Mouse (Mus musculus): ENCODE measurements around the gene Lonp1. TPM values are rescaled to one million over a fixed set of nuclear protein-coding genes. Genes with fewer than 3 reads are reported as not detected.

The Lonp1 gene
- polyA plus RNA-seq, 1 experiment from 2014 or later, result 59.0 TPM

DNA sequence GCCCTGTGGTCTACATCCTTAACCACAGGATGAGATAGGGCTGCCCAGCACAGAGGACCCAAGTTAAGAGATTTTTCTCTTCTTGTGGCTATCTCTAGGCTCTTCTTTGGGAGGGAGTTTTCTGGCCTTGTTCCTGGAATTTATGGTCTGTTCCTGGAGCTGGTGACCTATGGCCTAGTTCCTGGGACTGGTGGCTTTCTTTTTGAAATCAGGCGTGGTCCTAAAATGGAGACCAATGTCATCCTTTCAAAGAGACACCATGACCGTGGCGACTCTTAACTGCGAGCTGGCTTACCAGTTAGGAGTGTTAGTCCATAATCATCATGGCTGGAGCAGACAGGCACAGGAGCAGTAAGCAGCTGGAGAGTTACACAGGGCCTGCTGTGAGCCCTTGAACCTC, 39.7 kb upstream of the Lonp1 start:
- no peak for ATAC-seq (ENCODE audit: insufficient number of reproducible peaks, insufficient read depth, low FRiP score, low read depth)
- peaks cover 8% of the 10 kb centered on the region; the same call in 1 of the 2 replicates for H3K27me3 ChIP-seq (ENCODE audit: control insufficient read depth, insufficient read depth, low read length)
- peaks cover 9 to 11% of the 10 kb centered on the region in 2 experiments; a peak in 3 of 4 replicates for H3K4me1 ChIP-seq (ENCODE audit: control insufficient read depth in 2 of 2, insufficient read depth in 2 of 2, low read length in 2 of 2)
- H3K4me3 ChIP-seq (ENCODE audit: control insufficient read depth in 1 of 2, insufficient read depth in 1 of 2, low read depth in 1 of 2, low read length in 2 of 2), result no peak overlapping the region
- no peak overlapping the region for H3K27ac ChIP-seq (replicated peaks in 1 of 2; ENCODE audit: control insufficient read depth in 1 of 2, insufficient read depth in 1 of 2, low read depth in 2 of 2, low read length in 2 of 2)
- H3K4me2 ChIP-seq (ENCODE audit: low read length), result no peak overlapping the region
- no peak overlapping the region for H3K9ac ChIP-seq (ENCODE audit: low read length)
- 87% methylated on average over 4 of the region's 4 CpGs for WGBS
- no peaks in the 10 kb centered on the region for H3K9me3 ChIP-seq (ENCODE audit: control insufficient read depth, low read length)
- H3K36me3 ChIP-seq (ENCODE audit: control insufficient read depth, insufficient read depth, low read length), result no peaks in the 10 kb centered on the region

DNA sequence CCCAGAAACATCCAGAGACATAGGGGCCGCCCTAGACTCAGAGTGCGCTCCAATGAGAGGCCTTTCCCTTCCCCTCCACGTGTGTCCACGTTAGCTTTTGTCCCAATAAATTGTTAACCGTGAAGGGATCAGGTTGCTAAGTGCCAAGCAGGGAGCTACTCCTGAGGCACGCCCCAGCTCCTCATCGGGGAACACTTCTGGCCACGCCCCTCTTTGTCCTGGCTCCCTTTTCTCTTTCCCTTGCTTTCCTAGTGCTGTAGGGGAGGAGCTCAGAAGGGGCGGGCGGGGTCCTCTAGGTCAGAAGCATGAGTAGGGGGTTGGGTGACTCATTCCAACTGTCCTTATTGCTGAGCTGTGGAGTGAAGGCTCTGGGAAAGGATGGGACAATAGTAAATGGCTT, 37.6 kb upstream of the Lonp1 start:
- ATAC-seq (ENCODE audit: insufficient number of reproducible peaks, insufficient read depth, low FRiP score, low read depth), result 0 out of 2 replicates have a peak, but pooled peaks have one; percentile 14
- WGBS, result 4% methylated on average over 10 of the region's 10 CpGs
- H3K4me3 ChIP-seq (ENCODE audit: control insufficient read depth in 1 of 2, insufficient read depth in 1 of 2, low read depth in 1 of 2, low read length in 2 of 2), result no peak overlapping the region; a peak in 1 of 4 replicates

GRCm38 (mm10) chr17:56663659-56664058, 37.0 kb upstream of the Lonp1 start:
- Histone ChIP-seq H3K36me3 (ENCODE audit: control insufficient read depth, insufficient read depth, low read length) (no peaks in the 10 kb centered on the region), H3K4me1 (ENCODE audit: control insufficient read depth in 2 of 2, insufficient read depth in 2 of 2, low read length in 2 of 2) (peaks cover 9 to 11% of the 10 kb centered on the region in 2 experiments; a peak in 3 of 4 replicates), H3K27ac (replicated peaks in 1 of 2; ENCODE audit: control insufficient read depth in 1 of 2, insufficient read depth in 1 of 2, low read depth in 2 of 2, low read length in 2 of 2) (no peak overlapping the region), H3K4me3 (ENCODE audit: control insufficient read depth in 1 of 2, insufficient read depth in 1 of 2, low read depth in 1 of 2, low read length in 2 of 2) (no peak overlapping the region), H3K27me3 (ENCODE audit: control insufficient read depth, insufficient read depth, low read length) (peaks cover 8% of the 10 kb centered on the region; the same call in 1 of the 2 replicates), H3K4me2 (ENCODE audit: low read length) (peak overlapping the region; percentile 49; the same call in 1 of the 2 replicates), H3K9ac (ENCODE audit: low read length) (peak overlapping the region; percentile 27; the same call in 1 of the 2 replicates), H3K9me3 (ENCODE audit: control insufficient read depth, low read length) (no peaks in the 10 kb centered on the region)
- ATAC-seq (ENCODE audit: insufficient number of reproducible peaks, insufficient read depth, low FRiP score, low read depth), result no peak
- WGBS, result 44% methylated on average over 3 of the region's 3 CpGs

More for the DNA sequence above, 37.6 kb upstream of the Lonp1 start:
- peaks cover 8% of the 10 kb centered on the region; the same call in 1 of the 2 replicates for H3K27me3 ChIP-seq (ENCODE audit: control insufficient read depth, insufficient read depth, low read length)
- H3K9ac ChIP-seq (ENCODE audit: low read length), result no peak overlapping the region
- peak overlapping the region; percentile 49 for H3K4me2 ChIP-seq (ENCODE audit: low read length)
- H3K9me3 ChIP-seq (ENCODE audit: control insufficient read depth, low read length), result no peaks in the 10 kb centered on the region
- H3K36me3 ChIP-seq (ENCODE audit: control insufficient read depth, insufficient read depth, low read length), result no peaks in the 10 kb centered on the region
- no peak overlapping the region for H3K27ac ChIP-seq (replicated peaks in 1 of 2; ENCODE audit: control insufficient read depth in 1 of 2, insufficient read depth in 1 of 2, low read depth in 2 of 2, low read length in 2 of 2)
- peaks cover 9 to 11% of the 10 kb centered on the region in 2 experiments; a peak in 3 of 4 replicates for H3K4me1 ChIP-seq (ENCODE audit: control insufficient read depth in 2 of 2, insufficient read depth in 2 of 2, low read length in 2 of 2)

DNA sequence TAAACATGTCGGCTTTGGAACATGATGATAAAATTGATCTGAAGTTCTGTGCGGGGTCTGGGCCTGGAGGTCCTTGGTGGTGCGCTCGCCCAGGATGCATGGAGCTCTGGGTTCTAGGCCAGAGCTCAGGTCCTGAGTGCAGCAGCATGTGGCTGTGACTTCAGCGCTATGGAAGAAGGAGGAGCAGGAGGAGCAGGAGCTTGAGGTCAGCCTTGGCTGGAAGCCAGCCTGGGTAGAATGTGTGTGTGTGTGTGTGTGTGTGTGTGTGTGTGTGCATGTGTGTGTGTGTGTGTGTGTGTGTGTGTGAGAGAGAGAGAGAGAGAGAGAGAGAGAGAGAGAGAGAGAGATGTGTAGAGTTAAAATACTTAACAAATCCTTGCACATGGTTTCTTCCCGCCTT, 29.5 kb upstream of the Lonp1 start:
- no peak overlapping the region for H3K27ac ChIP-seq (replicated peaks in 1 of 2; ENCODE audit: control insufficient read depth in 1 of 2, insufficient read depth in 1 of 2, low read depth in 2 of 2, low read length in 2 of 2)
- WGBS, result 79% methylated on average over 6 of the region's 6 CpGs

GRCm38 (mm10) chr17:56655311-56655710, 28.6 kb upstream of the Lonp1 start:
- ATAC-seq (ENCODE audit: insufficient number of reproducible peaks, insufficient read depth, low FRiP score, low read depth), result no peak
- no peak overlapping the region for H3K27ac ChIP-seq (replicated peaks in 1 of 2; ENCODE audit: control insufficient read depth in 1 of 2, insufficient read depth in 1 of 2, low read depth in 2 of 2, low read length in 2 of 2)
- no peaks in the 10 kb centered on the region for H3K4me1 ChIP-seq (ENCODE audit: control insufficient read depth in 2 of 2, insufficient read depth in 2 of 2, low read length in 2 of 2)
- 56% methylated on average over 3 of the region's 3 CpGs for WGBS
- H3K9ac ChIP-seq (ENCODE audit: low read length), result no peak overlapping the region
- no peaks in the 10 kb centered on the region for H3K9me3 ChIP-seq (ENCODE audit: control insufficient read depth, low read length)
- no peak overlapping the region for H3K4me3 ChIP-seq (ENCODE audit: control insufficient read depth in 1 of 2, insufficient read depth in 1 of 2, low read depth in 1 of 2, low read length in 2 of 2)
- H3K4me2 ChIP-seq (ENCODE audit: low read length), result no peak overlapping the region
- no peaks in the 10 kb centered on the region for H3K27me3 ChIP-seq (ENCODE audit: control insufficient read depth, insufficient read depth, low read length)
- no peaks in the 10 kb centered on the region for H3K36me3 ChIP-seq (ENCODE audit: control insufficient read depth, insufficient read depth, low read length)

More for the DNA sequence above, 29.5 kb upstream of the Lonp1 start:
- Histone ChIP-seq H3K9me3 (ENCODE audit: control insufficient read depth, low read length) (no peaks in the 10 kb centered on the region), H3K36me3 (ENCODE audit: control insufficient read depth, insufficient read depth, low read length) (no peaks in the 10 kb centered on the region), H3K4me1 (ENCODE audit: control insufficient read depth in 2 of 2, insufficient read depth in 2 of 2, low read length in 2 of 2) (no peaks in the 10 kb centered on the region), H3K4me2 (ENCODE audit: low read length) (no peak overlapping the region), H3K27me3 (ENCODE audit: control insufficient read depth, insufficient read depth, low read length) (no peaks in the 10 kb centered on the region), H3K9ac (ENCODE audit: low read length) (no peak overlapping the region), H3K4me3 (ENCODE audit: control insufficient read depth in 1 of 2, insufficient read depth in 1 of 2, low read depth in 1 of 2, low read length in 2 of 2) (no peak overlapping the region)
- ATAC-seq (ENCODE audit: insufficient number of reproducible peaks, insufficient read depth, low FRiP score, low read depth), result no peak

GRCm38 (mm10) chr17:56654771-56655170, 28.1 kb upstream of the Lonp1 start:
- no peaks in the 10 kb centered on the region for H3K4me1 ChIP-seq (ENCODE audit: control insufficient read depth in 2 of 2, insufficient read depth in 2 of 2, low read length in 2 of 2)
- H3K4me3 ChIP-seq (ENCODE audit: control insufficient read depth in 1 of 2, insufficient read depth in 1 of 2, low read depth in 1 of 2, low read length in 2 of 2), result no peak overlapping the region
- H3K27me3 ChIP-seq (ENCODE audit: control insufficient read depth, insufficient read depth, low read length), result no peaks in the 10 kb centered on the region
- ATAC-seq (ENCODE audit: insufficient number of reproducible peaks, insufficient read depth, low FRiP score, low read depth), result no peak
- no peak overlapping the region for H3K4me2 ChIP-seq (ENCODE audit: low read length)
- WGBS, result 55% methylated on average over 2 of the region's 2 CpGs
- no peak overlapping the region for H3K9ac ChIP-seq (ENCODE audit: low read length)
- H3K27ac ChIP-seq (replicated peaks in 1 of 2; ENCODE audit: control insufficient read depth in 1 of 2, insufficient read depth in 1 of 2, low read depth in 2 of 2, low read length in 2 of 2), result no peak overlapping the region
- no peaks in the 10 kb centered on the region for H3K36me3 ChIP-seq (ENCODE audit: control insufficient read depth, insufficient read depth, low read length)
- no peaks in the 10 kb centered on the region for H3K9me3 ChIP-seq (ENCODE audit: control insufficient read depth, low read length)

GRCm38 (mm10) chr17:56651801-56652200, 25.1 kb upstream of the Lonp1 start:
- Histone ChIP-seq H3K27me3 (ENCODE audit: control insufficient read depth, insufficient read depth, low read length) (no peaks in the 10 kb centered on the region), H3K4me2 (ENCODE audit: low read length) (no peak overlapping the region), H3K27ac (replicated peaks in 1 of 2; ENCODE audit: control insufficient read depth in 1 of 2, insufficient read depth in 1 of 2, low read depth in 2 of 2, low read length in 2 of 2) (no peak overlapping the region), H3K9ac (ENCODE audit: low read length) (no peak overlapping the region), H3K36me3 (ENCODE audit: control insufficient read depth, insufficient read depth, low read length) (no peaks in the 10 kb centered on the region), H3K4me3 (ENCODE audit: control insufficient read depth in 1 of 2, insufficient read depth in 1 of 2, low read depth in 1 of 2, low read length in 2 of 2) (no peak overlapping the region), H3K4me1 (ENCODE audit: control insufficient read depth in 2 of 2, insufficient read depth in 2 of 2, low read length in 2 of 2) (peaks cover 2 to 5% of the 10 kb centered on the region in 2 experiments; a peak in 2 of 4 replicates), H3K9me3 (ENCODE audit: control insufficient read depth, low read length) (no peaks in the 10 kb centered on the region)
- no peak for ATAC-seq (ENCODE audit: insufficient number of reproducible peaks, insufficient read depth, low FRiP score, low read depth)
- 20% methylated on average over 10 of the region's 10 CpGs for WGBS

DNA sequence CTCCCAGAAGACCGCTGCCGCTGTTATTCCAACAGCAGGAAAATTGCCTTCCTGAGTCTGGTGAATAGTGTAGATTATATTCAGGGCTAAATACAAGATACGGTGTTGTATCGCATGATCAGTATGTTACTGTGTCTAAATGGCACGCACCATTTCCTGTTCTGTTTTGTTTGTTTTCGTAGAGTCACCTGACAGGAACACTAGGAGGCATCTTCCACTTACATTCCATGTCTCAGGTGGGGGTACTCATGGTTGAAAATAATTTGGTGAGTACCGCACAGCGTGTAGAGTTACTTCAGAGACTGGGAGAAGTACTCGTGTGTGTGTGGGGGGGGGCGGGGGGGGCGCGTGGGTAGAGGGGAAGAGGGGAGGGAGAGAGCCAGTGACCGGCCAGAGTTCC, 20.9 kb upstream of the Lonp1 start:
- Histone ChIP-seq H3K9me3 (ENCODE audit: control insufficient read depth, low read length) (no peaks in the 10 kb centered on the region), H3K4me2 (ENCODE audit: low read length) (0 out of 2 replicates have a peak overlapping the region, but pooled peaks have one; percentile 13), H3K27me3 (ENCODE audit: control insufficient read depth, insufficient read depth, low read length) (no peaks in the 10 kb centered on the region), H3K9ac (ENCODE audit: low read length) (no peak overlapping the region), H3K27ac (replicated peaks in 1 of 2; ENCODE audit: control insufficient read depth in 1 of 2, insufficient read depth in 1 of 2, low read depth in 2 of 2, low read length in 2 of 2) (no peak overlapping the region), H3K36me3 (ENCODE audit: control insufficient read depth, insufficient read depth, low read length) (no peaks in the 10 kb centered on the region), H3K4me3 (ENCODE audit: control insufficient read depth in 1 of 2, insufficient read depth in 1 of 2, low read depth in 1 of 2, low read length in 2 of 2) (no peak overlapping the region), H3K4me1 (ENCODE audit: control insufficient read depth in 2 of 2, insufficient read depth in 2 of 2, low read length in 2 of 2) (peaks cover 2 to 5% of the 10 kb centered on the region in 2 experiments; a peak in 2 of 4 replicates)
- WGBS, result 44% methylated on average over 11 of the region's 13 CpGs
- no peak for ATAC-seq (ENCODE audit: insufficient number of reproducible peaks, insufficient read depth, low FRiP score, low read depth)

Measured in heart, embryonic 14.5 days (tissue).